Mouse (Mus musculus) c-Kit-positive CD71-positive TER-119-positive erythroid progenitor cells, embryonic 14.5 days (primary cell): ENCODE data around the gene Spin4.
A peak's percentile ranks its signal among the peaks of the same experiment; 100 is the strongest.

Experiments used
- DNase-seq: peaks from one replicate; pipeline ENCODE4 v3.0.0-alpha.2; 2013; ENCODE audit warnings: low spot score

Gene Spin4

DNA sequence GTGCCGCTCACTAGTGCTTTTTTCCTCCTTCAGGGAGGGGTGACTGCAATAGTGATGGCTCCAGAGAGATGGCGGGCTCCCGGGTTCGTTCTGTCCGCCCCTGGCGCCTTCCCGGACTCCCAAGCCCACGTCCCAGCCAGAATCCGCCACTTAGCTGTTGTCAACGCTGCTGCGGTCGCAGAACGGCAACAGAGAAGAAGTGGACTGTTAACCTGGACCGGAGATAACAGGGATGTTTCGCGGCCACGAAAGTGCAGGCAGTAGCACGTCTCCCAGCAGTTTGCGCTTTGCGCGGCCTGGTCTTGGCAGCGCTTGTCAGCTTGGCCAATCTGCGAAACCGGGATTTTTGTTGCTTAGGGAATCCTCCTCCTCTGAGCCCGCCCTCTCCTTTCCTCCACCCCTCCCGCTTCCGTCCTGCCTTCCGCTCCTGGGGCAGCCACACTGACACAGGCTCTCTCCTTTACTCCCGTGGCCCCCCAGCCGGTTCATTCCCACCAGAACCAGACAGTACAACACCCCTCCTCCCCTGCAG lies at the start of gene Spin4:
Spin4 (minus strand) TSS at position 322 of the 532 bp plus-strand sequence.
- peak; percentile 34 for DNase-seq

DNA sequence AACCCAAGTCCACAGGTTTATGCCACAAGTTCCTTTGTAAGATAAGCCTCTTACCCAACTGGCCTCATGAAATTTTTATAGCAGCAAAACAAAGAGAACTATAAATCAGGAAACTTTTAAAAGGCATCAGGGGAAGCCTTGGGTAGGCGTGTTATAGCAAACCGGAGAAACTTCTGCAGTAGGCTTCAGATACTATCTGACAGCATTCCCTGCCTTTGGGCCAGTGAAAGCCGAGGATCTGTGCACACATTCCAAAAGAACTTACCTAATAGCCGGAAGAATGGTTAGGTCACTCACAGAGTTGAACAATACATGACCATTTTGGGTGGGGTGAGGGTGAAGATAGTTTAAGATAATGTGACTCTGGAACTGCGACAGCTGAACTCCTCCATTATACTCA lies 1.4 kb upstream of the Spin4 start:
- no peak for DNase-seq

DNA sequence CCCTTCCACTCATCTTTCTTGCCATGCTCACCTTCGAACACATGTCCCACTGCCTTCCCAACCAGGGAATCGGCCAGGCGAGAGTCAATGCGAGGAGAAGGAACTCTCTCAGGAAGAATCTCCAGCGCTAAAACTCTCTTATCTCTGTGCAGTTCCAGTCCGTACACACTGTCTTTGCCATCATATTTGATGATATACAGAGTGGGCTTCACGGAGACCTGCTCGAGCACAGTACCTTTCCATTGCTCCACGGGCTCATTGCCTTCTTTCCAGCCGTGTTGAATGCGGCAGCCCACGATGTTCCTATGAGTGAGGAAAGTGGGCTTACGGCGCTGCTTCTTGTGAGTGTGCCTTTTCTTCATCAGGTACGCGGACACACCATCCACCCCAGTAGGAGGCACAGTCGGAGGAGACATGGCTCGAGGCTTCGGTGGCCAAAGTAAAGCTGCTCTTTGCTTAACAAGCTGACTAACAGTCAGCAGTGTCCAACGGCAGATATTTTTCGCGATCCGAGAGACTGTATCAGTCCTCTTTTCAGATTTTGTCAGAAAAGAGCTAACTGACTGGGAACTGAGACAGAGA lies 612 bp downstream of the Spin4 start:
- peak; percentile 5 for DNase-seq

DNA sequence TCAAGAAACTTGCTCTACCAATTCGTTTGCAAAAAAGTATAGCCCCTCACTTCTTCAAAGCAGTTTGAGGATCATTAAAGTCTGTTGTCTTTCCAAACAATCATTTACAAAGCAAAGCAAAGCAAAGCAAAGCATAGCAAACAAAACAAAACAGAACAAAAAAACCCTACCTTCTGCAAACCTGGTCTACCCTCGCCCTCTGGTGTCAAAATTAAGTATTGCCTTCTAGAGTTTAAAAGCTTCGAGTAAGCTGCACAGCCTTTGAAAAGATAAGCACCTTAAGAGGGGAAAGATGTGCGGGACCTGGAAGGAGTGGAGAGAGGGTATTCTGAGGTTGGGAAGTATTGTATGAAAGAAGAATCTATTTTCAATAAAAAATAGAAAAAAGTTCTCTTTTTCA lies 14.4 kb downstream of the Spin4 start:
- DNase-seq = peak; percentile 42

DNA sequence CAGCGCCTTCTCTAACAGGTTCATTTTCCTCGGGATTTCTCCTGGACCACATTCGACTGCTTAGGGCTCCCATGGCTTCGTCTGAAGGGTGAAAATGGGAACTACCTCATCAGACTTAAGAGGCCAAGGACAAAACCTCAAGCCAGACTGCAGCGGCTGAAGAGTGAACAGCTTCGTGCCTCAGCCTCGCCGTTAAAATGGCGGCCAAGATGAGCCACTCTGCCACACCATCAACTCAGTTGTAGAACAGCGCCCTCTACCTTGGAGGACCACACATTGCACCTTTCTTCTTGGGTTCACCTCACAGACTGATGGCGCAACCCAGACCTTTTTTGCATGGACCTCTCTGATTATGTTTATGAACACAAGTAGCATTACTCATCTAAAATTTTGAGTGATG lies 27.6 kb downstream of the Spin4 start:
- no peak for DNase-seq

DNA sequence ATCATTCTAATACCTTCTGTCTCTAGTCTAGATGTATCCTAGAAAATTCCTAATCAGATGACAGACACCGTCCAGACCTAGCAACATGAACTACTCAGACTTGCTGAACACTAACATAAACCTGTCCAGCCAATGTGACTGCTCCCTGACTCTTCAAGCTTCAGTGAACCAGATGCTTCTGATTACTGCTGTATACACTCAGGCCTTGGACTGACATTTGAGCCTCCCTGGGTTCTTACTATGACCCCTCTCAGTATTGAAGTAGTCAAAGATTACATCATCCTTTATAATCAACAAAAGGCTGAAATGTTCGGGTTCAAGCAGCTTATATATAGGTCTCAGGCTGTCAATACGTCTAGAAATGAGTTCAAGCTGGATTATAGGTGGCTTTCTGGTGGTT lies 32.4 kb downstream of the Spin4 start:
- no peak for DNase-seq

DNA sequence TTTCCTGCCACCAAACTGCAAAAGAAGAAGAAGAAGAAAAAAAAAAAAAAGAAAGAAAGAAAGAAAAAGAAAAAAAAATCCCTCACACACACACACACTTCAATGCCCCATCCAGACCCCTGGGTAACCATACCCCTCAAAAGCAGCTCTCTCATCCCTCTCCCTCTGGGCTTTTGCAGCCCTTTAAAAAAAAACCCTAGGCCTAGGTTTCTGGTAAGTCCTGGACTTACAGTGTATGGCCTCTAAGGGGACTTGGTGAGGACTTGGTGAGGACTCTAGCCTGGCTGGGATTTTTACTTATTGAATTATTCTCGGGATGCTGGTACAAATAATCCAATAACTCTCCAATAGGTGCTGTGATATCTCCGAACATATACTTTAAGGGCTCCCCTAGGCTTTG lies 35.6 kb downstream of the Spin4 start:
- DNase-seq = no peak

DNA sequence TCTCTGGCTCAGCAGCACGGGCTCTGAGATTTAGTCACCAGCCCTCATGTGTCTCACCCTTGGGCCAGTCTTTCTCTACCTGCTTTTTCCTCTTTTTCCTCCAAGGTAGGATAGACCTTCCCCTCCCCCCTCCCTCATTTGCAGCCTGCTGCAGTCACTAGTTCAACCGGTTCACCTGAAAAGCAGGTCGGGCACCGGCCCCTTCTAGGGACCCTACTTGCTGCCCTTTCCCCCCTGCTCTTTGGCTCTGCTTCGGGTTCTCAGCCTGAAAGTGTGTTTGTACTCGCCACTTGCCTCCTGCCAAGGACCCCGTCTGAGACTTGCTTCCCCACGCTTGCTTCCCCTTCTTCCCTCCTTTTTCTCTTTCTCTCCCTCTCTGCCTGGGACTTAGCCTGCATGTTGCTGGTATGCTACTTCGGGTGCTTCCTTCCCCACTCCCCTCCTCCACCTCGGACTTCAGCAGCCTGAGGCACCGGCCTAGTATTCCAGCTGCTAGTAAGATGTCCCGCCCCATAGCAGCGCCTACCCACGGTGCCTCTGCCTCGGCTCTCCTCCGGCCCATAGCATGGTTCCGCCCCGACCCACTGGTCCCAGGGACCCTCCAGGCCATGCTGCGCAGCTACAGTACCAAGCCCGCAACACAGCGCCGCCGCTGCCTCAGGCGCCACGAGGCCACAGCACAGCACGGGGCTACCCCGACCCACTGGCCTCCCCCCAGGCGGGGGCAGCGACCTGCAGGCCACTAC lies 36.2 kb downstream of the Spin4 start:
- DNase-seq = no peak
